Mouse (Mus musculus) thymus, adult 2 months (tissue): ENCODE results near the gene Cish.

ENCODE experiments used
- CTCF ChIP-seq: fragments of 200-500 bp; IDR thresholded peaks from 2 replicates; pipeline ENCODE4 v1.5.1; 2012; ENCODE audit warnings: mild to moderate bottlenecking, control low read depth, low read length, moderate library complexity, borderline replicate concordance; ENCODE audit not compliant: control insufficient read depth, poor library complexity, insufficient read depth; ENCODE audit errors: extremely low read depth
- POLR2A ChIP-seq: fragments of 200-500 bp; IDR thresholded peaks from 2 replicates; pipeline ENCODE4 v1.6.1; 2012; ENCODE audit warnings: mild to moderate bottlenecking, low read length, control low read depth, moderate library complexity; ENCODE audit not compliant: control insufficient read depth, poor library complexity, insufficient read depth; ENCODE audit errors: extremely low read depth

- TF ChIP-seq CTCF (no peak), POLR2A (no peak)
These were observed 18.1 kb downstream of the Cish start for GRCm38 (mm10) chr9:107313926-107314325.
